Mouse (Mus musculus): ENCODE measurements around the gene Stx4a.
"Not testable (repeated sequence)": the region's sequence is repeated elsewhere in the genome, so short reads cannot be mapped to it uniquely, and the experiment has no call there.

The Stx4a gene

DNA sequence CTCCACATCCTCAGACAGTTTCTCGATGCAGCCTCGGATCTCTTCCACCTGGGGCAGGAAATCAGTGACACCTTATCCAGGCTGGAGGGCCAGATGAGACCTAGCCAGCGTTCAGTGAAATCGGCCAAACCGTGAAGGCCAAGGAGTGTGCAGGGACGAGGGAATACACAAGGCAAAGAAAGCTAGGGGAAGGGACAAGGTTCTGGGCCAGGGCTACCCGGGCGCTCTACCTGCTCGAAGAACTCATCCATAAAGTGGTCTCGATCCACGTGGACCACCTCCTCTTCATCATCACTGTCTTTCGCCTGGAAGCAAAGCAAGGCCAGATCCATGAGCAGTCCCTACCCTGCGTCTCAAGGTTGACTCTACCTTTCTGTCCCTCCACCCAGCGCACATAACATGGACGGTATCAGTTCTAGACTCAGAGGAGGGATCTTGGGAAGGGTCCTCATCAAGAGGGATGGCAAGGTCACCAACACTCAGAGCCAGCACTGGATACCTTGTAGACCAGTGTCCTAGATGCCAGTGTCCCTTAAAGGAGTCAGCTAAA lies 8.9 kb upstream of the Stx4a start:
- DNase-seq, result no peak

DNA sequence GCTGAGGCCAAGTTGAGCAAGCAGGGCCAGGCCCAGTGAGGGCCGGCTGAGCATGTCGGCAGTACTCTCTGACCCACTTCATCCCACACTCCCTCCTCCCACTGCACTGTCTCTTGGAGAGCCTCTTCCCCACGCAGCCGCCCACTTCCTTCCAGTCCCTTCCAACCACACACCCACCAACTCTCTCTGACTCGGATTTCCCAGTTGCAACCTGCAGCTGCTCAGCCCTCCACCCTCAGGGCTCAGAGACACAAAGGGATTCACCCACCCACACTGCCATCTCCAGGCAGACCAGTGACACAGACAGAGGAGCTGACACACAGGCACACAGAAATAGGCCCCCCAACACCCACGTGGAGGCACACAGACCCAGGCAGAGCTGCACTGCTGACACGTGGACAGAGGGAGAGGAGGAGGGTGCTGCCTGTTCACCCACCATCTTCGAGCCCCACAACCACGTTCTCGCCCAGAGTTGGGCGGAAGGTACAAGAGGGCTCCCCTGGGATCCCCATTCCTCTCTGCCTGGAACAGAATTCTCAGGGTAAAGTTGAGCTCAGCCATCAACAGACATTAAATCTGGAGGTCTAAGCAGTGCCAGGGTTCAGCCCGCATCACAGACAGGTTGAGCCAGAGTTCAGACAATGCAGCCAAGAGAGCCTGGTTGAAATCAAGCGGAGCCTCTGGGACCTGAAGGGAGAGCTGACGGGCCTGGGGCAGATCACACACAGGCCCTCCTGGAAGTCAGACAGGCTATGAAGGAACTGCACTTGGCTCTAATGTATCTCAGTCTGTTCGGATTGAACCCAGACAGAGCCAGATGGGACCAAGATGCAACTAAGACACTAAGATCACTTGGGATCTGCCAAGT lies 7.9 kb upstream of the Stx4a start:
- peak; percentile 49 for DNase-seq

DNA sequence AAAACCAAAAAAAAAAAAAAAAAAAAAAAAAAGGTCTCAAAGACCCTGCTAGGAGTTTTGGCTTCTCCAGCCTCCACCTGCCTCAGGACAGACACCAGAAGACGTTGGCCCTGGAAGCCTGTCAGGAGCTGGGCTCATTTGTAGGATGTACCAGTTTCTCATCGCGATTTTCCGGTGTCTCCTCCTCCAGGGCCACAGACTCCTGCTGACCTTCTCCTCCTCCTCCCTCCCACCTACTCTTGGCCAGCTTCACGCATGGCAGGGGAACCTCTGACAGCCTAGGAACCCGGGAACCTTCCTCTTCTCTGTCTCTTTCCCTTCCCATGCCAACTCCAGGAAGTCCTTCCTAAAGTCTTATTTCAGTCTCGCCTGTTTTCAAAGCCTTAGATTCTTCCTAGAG lies 7.0 kb upstream of the Stx4a start:
- no peak for DNase-seq

DNA sequence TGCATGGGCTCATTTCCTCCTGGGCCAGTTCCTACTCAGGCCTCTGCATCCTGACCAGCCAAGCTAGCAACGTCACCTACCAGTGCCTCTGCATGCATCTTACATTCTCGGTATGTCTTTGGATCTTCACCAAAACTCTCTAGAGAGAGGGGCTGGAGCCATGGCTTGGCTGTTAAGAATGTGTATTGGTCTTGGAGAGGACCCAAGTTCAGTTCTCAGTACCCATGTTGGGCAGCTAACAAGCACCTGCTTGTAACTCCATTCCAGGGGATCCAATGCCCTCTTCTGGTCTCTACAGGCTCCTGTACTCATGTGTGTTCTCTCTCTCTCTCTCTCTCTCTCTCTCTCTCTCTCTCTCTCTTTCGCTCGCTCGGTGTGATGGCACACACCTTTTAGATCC lies 6.3 kb upstream of the Stx4a start:
- no peak for DNase-seq

DNA sequence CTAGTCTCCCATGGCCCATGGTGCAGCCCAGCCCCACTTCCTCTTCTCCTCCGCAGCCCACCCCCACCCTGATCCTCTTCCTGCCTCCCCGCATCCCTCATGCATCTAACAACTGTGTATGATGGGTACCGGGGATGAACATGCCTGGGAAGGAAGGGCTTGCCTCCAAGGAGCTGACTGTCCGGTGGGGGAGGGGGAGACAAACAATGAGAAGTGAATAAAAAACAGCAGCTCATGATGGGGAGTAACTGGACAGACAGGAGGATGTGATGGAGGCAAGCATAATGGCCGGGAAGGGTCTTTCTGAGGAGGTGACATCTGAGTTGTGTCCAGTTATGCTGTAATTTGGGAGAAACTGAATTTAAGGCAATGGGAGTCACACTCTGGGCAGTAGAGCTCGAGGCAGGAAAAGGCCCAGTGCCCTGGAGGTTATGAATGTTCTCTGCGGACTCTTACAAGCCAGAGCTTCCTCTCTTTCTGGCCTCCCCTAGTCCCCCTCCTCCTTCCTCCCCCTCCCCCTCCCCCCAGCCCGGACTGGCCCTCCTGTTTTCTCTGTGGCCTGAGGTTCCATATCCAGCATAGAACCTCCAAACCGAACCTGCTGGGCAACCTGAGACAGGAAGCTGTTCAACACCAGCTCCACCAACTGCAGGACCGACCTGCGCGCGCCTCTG lies 3.1 kb upstream of the Stx4a start:
- DNase-seq, result no peak

DNA sequence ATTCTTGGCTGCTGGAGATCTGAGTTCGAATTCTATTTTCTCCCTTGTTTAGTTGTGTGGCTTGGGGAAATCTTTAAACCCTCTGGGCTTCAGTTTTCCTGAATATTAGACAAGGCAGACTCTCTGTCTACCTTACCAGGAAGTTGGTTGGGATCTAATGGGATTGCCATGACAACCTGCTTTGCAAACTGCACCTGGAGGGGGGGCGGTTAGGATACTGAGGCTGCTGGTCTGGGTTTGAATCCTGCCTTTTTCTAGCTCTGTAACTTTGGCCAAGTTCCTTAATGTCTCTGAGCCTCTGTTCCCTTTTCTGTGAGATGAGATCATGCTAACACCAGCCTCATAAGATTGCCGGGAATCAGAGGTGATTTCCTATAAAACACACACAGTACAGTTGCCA lies 1.6 kb upstream of the Stx4a start:
- DNase-seq, result no peak

DNA sequence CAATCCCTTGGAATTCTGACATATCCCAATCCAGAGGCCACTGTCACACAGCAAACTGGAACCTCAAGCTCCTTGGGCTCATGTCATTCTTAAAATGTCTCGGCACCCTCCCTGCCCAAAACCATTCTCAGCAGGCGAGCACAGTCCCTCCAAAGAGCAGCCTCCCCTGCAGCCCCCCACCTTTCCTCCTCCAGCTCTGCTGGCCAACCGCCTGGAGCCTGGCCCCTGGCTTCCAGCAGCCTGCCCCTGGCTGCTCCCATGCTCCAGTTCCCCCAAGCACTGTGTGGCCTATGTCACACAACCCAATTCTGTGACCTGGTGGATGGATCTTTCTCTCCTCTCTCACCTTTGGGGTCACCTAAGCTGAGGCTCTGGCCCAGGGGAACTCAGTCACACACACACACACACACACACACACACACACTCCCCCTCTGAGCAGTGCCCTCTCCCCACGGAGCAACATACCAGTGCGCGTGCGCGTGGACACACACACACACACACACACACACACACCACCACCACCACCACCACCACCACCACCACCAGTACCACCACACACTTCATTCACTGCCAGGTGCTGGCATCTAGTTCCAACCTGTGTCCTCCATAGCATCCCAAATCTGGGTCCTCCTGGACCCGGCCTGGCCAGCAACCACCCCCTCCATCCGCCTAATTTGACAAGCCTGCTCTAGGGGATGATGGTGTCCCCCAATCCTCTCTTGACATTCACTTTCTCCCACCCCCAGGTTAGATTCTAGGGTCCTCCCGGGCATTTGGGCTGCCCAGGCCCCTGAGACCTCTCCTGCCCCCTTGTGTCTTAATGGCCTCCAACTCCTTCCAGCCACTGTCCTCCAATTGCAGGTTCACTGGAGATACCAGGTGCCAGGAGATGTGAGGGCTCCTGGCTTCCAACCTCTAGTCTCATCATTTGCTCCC lies 590 bp upstream of the Stx4a start:
- peak; percentile 2 for DNase-seq

DNA sequence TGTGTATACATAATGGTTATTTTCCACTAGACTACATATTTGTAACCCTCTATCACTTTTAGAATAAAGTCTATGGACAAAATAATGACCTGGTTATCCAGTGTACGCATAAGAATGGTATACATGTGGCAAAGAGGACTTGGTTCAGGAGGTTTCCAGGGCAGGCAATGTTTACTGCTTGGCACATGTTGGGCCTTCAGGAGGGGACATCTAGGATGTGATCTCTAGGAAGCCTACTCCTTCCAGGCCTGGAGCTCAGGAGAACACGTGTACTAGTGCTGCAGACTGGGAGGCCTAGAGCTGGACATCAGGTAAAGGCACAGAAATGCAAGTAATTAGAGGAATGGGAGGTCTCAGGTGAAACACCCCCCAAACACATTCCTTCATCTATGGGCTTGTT lies 11.5 kb downstream of the Stx4a start:
- no peak for DNase-seq

DNA sequence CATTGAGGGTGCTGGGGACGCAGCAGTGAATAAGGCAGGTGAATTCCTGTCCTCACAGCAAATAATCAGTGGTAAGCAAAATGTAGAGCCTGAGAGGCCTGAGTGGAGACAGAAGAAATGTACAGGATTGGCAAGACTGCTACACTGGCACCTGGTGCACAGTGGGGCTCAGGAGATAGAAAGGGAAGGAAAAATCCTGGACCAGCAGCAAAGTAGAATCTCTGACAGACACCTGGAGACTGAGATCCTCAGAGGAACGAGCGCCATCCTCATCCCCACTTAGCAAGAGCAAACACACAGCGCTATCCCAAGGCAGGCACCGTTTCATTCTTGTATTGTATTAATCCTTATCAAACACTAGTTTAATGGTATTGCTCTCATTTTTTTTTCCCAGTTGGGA lies 13.4 kb downstream of the Stx4a start:
- no peak for DNase-seq

DNA sequence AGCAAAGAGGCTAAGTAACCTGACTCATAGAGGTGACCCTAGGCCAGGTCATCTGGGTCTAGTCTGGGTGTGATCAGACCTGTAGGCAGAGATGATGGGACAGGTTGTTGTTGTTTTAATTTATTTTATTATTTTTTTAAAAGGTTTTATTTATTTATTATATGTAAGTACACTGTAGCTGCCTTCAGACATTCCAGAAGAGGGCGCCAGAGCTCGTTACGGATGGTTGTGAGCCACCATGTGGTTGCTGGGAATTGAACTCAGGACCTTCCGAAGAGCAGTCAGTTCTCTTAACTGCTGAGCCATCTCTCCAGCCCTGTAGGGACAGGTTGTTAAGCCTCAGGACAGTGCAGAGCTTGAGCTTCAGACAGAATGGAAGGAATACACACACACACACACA lies 13.8 kb downstream of the Stx4a start:
- DNase-seq, result not testable (repeated sequence)

DNA sequence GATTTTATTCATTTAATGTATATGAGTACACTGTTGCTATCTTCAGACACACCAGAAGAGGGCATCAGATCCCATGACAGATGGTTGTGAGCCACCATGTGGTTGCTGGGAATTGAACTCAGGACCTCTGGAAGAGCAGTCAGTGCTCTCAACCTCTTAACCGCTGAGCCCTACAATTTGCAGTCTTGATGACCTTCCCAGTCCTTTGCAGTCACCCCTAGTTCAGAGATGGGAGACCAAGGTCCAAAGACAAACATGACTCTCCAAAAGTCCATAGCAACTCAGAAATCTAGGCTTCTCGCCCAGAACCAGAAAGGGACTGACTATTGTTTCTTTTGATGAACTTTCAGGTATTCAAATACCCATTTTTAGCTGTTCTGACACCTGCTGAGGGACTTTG lies 15.9 kb downstream of the Stx4a start:
- DNase-seq, result not testable (repeated sequence)

DNA sequence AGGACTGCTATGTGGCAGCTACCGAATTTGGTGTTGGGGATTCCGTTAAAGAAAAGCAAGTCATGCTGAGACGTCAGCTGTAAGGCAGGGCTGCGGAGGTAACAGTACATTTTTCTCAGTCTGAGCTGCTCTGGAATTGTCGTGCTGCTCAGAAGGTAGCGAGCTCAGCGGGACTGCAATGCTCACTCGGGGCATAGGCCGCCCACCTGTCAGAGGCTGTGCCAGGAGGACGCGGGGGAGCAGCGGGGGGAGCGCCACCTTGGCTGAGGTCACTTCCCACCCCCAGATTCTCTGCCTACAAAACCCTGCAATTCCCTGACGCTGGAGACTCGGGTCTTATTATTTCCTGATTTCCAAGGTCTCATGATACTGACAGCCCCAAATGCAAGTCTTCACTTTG lies 16.8 kb downstream of the Stx4a start:
- DNase-seq, result peak; percentile 44

DNA sequence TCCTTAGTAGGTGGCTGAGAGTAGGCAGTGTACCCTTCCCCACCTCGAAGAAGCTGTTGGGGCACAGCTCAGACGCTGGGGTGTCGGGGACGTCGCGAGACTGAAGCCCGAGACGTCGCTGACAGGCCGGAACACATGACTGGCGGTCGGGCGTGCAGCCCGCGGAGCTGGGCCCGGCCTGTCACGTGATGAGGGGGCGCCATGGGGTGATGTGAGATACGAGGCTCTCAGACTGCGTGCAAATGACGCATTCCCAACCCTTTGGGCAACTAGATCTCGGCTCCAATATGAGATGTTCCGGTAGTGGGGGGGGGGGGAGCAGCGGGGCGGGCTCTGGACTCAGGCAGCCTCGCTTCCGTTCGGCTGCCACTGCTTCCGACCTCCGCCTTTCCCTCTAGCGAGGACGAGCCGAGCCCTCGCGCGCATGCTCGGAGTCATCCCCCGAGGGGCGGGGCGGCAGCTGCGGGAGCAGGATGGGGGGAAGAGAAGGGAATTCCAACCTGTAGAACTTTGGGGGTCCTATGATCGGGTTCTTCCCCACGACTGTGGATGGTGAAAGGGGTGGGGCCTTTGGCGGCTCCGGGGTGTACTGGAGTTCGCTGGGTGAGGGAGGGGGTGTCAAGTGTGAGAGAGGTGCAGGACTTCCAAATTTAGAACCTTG lies 17.4 kb downstream of the Stx4a start:
- peak; percentile 93 for DNase-seq

DNA sequence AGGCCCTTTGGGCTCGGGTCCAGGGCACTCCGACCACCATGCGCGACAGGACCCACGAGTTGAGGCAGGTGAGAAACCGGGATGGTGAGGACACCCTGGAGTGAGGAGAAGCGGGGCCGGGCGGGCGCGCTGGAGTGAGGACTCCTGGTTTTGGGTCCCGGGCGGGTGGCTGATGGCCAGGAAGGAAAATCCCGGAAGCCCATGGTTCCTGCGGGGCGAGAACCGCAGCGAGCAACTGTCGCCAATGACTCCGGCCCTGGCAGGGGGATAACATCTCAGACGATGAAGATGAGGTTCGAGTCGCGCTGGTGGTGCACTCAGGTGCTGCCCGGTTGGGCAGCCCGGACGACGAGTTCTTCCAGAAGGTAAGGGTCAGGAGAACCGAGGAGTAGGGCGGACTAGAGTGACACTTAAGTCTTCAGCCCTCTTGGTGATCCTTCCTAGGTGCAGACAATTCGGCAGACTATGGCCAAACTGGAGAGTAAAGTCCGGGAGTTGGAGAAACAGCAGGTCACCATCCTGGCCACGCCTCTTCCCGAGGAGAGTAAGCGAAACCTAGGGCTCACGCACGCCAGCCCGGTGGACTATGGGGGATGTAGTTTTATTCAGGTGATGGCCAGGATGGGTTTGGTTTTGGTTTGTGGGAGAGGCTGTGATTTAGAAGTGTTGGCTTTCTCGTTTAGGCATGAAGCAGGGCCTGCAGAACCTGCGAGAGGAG lies 18.1 kb downstream of the Stx4a start:
- peak; percentile 84 for DNase-seq

DNA sequence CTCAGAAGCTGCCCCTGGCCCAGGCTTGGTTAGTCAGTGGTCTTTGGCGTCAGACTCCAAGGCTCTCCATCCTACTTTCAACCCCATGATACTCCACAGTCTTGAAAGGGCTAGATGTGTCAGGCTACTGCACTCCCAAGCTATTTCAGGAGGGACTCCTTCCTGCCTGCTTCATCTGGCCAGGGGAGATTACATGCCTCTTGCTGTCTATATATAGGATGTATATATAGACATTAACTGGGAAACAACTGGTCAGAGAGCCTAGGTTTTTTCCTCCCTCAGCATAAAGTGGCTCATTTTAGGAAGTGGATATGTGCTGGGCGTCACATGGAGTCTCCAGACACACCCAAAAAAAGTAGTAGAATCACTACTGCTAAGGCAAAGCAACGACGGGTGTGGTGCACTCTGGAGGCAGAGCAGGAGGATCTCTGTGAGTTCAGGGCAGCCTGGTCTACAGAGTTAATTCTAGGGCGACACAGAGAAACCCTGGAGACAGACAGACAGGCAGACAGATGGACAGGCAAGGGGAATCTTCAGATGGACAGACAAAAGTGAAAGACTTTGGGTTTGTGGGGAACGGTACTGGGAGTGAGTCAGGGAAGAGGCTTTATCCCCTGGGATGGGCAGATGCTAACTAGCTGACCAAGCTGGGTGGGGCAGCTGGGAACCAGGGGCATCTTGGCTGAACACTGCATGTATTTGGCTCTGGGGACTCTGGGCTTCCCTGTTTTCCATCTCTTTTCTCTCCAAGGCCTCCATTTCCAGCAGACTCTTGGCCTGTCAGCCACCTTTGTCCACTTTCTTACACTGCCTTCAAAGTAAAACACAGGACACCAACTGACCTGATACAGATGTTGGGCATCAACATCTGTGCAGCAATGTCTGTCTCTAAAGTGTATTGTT lies 26.1 kb downstream of the Stx4a start:
- no peak for DNase-seq

DNA sequence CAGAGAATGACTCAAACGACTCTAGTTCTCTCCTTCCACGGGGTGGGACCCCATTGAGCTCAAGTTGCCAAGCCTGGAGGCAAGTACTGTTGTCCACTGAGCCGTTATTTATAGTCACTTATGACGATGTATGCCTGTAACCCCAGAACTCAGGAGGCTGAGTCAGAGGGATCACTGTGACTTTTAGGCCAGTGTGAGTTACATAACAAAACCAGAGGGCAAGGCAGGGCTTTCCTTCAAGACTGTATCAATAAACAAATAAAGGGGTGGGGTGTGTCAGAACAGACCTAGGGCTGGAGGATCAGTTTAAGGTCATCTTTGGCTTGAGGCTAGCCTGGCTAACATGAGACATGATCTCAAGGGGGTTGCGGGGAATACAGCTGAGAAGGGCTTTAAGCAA lies 26.8 kb downstream of the Stx4a start:
- DNase-seq, result no peak

DNA sequence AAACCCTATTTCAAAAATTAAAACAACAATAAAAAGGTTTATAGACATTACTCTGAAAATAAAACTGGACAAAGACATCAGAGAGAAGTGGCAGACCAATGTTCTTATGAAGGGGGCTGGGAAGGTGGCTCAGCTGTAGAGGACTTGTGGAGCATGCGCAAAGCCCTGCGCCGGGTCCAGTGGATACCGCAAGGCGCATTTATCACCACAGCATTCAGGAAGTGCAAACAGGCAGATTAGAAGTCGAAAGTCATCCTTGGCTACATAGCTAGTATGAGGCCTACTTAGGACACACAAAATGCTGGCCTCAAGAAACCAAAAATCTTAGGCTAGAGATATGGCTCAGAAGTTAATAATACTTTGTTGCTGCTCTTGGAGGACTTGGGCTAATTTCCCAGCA lies 34.2 kb downstream of the Stx4a start:
- peak; percentile 52 for DNase-seq

DNA sequence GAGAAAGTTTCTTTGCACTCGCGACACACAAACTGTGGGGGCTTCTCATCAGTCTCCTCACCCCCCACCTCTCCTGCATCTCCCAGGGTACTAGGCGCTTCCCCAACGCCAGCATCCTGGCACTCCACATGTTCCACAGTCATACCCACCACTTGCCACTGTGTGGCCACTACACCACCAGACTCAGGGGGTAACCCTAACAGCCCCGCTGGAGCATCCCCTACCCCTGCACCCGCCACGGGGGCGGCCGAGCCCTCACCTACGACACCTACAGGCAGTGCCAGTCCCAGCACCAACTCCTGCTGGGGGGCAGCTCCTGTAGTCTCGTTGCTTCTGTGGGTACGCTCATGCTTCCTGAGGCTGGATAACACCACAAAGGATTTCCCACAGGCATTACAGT lies 42.3 kb downstream of the Stx4a start:
- DNase-seq, result no peak

DNA sequence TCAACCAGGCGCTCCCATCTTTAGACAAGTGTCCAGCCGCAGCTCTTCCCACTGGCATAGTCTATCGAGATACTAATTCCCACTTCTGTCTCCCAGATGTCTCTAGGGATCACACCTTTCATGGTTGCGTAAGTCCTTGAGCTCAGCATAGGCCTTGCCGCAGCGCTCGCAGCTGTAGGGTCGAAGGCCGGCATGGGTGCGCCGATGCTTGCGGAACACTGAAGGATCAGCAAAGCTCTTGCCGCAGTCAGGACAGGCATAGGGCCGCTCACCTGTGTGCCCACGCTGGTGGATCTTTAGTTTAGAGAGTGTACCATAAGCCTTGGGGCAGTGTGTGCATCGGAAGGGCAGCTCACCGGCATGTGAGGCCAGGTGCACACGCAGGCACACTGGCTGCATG lies 43.5 kb downstream of the Stx4a start:
- no peak for DNase-seq

DNA sequence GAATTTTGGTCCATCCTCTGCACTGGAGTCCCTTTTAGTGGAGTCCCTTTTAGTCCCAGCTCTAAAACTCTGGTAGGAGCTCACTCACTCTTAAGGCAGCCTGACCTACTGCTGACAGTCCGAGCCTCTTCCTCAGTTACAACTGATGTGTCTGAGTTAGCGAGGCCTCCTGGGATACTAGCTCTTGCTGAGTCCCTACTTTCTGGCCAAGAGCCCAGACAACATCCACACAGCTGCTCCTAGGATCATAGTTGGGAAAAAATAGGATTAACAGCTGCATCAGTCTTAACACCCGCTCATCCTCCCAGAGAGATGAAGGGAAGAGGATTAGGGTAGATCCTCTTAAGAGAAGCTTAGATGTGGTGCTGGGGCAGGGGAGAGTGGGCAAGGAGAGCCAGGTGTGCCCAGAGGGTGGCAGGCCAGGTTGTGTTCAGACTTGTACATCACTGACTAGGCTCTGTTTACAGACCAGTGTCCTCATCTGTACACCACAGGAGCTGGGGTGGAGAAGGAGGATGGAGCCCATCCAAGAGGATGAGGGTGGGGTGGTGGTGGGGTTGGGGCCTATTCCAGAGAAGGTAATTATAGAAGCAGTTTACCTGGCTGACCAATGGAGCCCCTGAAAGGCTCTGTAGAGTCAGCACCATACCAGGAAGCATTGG lies 45.2 kb downstream of the Stx4a start:
- DNase-seq, result no peak

Measured in liver (tissue).